Mouse (Mus musculus): Measurements from ENCODE around the gene Mettl7b. TPM values are rescaled to one million over a fixed set of nuclear protein-coding genes. Genes with fewer than 3 reads are reported as not detected.

The Mettl7b gene
- polyA plus RNA-seq, 1 experiment from 2014 or later, result 68.0 TPM

GRCm38 (mm10) chr10:128958340-128958739 is 2.4 kb downstream of the Mettl7b start:
- Histone ChIP-seq H3K36me3 (ENCODE audit: control insufficient read depth, insufficient read depth, low read length) (no peaks in the 10 kb centered on the region), H3K9me3 (ENCODE audit: control insufficient read depth, low read length) (no peaks in the 10 kb centered on the region), H3K4me2 (replicated peaks; ENCODE audit: low read depth) (no peak overlapping the region), H3K4me1 (replicated peaks; ENCODE audit: control insufficient read depth, insufficient read depth) (no peaks in the 10 kb centered on the region), H3K27ac (replicated peaks) (no peak overlapping the region), H3K27me3 (ENCODE audit: control insufficient read depth, insufficient read depth, low read length) (no peaks in the 10 kb centered on the region), H3K9ac (ENCODE audit: low read length) (no peak overlapping the region), H3K4me3 (ENCODE audit: low read depth, low read length) (no peak overlapping the region)
- ATAC-seq (ENCODE audit: low FRiP score, low TSS enrichment) (no peak), DNase-seq (ENCODE audit: low spot score) (no peak)
- 69% methylated on average over 10 of the region's 10 CpGs for WGBS
- no peak for TF ChIP-seq CTCF (IDR thresholded peaks at IDR 0.05; ENCODE audit: low read depth)
- TF ChIP-seq EP300 (optimal IDR thresholded peaks at IDR 0.05), result no peak

DNA sequence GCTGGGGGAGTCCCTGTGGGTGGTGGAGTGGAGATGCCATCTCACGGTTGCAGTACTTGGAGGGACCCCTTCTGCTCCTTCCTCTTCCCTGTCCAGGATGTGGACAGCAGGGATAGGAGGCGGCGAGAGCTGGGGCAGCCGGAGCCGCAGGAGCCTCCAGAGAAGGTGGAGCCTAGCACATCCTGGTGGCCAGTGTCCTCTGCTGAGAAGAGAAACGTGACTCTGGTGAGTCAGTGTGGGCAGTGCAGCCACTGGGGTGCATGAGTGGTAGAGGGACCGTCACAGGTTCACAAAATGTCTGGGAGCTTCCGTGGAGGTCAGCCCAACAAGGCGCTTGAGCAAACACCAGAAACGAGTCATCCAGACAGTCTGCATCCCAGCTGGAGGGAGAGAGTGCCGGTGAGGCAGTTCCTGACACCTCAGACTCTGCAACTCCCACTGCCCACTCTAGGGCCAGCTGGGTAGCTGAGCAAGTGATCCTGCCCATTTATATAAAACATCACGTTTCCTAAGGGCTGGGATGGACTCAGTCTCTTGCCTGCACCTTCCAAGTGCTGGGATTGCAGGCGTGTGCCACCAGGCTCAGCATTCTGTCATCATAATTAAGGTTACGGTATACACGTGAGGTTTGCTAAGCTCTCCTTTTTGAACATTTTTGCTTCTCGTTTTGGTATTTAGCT is 10.4 kb downstream of the Mettl7b start:
- 54% methylated on average over 14 of the region's 16 CpGs for WGBS
- peak; percentile 35; the same call in 1 of the 2 replicates for ATAC-seq (ENCODE audit: low FRiP score, low TSS enrichment)

GRCm38 (mm10) chr10:128947496-128947895 is 13.3 kb downstream of the Mettl7b start:
- Histone ChIP-seq H3K36me3 (ENCODE audit: control insufficient read depth, insufficient read depth, low read length) (no peaks in the 10 kb centered on the region), H3K9ac (ENCODE audit: low read length) (no peak overlapping the region), H3K27me3 (ENCODE audit: control insufficient read depth, insufficient read depth, low read length) (no peaks in the 10 kb centered on the region; the same call in 1 of the 2 replicates), H3K4me1 (replicated peaks; ENCODE audit: control insufficient read depth, insufficient read depth) (no peaks in the 10 kb centered on the region), H3K27ac (replicated peaks) (no peak overlapping the region), H3K4me2 (replicated peaks; ENCODE audit: low read depth) (no peak overlapping the region), H3K9me3 (ENCODE audit: control insufficient read depth, low read length) (no peaks in the 10 kb centered on the region), H3K4me3 (ENCODE audit: low read depth, low read length) (no peak overlapping the region)
- no peak for DNase-seq (ENCODE audit: low spot score)
- no peak for ATAC-seq (ENCODE audit: low FRiP score, low TSS enrichment)
- TF ChIP-seq CTCF (IDR thresholded peaks at IDR 0.05; ENCODE audit: low read depth), result no peak
- no peak for TF ChIP-seq EP300 (optimal IDR thresholded peaks at IDR 0.05)
- WGBS, result 79% methylated on average over 4 of the region's 4 CpGs

More for the DNA sequence above, 10.4 kb downstream of the Mettl7b start:
- Histone ChIP-seq H3K4me3 (ENCODE audit: low read depth, low read length) (no peak overlapping the region), H3K4me1 (replicated peaks; ENCODE audit: control insufficient read depth, insufficient read depth) (no peaks in the 10 kb centered on the region), H3K9ac (ENCODE audit: low read length) (no peak overlapping the region), H3K4me2 (replicated peaks; ENCODE audit: low read depth) (no peak overlapping the region), H3K27ac (replicated peaks) (no peak overlapping the region), H3K36me3 (ENCODE audit: control insufficient read depth, insufficient read depth, low read length) (no peaks in the 10 kb centered on the region), H3K27me3 (ENCODE audit: control insufficient read depth, insufficient read depth, low read length) (no peaks in the 10 kb centered on the region; the same call in 1 of the 2 replicates), H3K9me3 (ENCODE audit: control insufficient read depth, low read length) (no peaks in the 10 kb centered on the region)
- DNase-seq (ENCODE audit: low spot score), result no peak
- TF ChIP-seq EP300 (optimal IDR thresholded peaks at IDR 0.05) (no peak), CTCF (IDR thresholded peaks at IDR 0.05; ENCODE audit: low read depth) (0 out of 2 replicates have a peak, but pooled peaks have one; percentile 10)

DNA sequence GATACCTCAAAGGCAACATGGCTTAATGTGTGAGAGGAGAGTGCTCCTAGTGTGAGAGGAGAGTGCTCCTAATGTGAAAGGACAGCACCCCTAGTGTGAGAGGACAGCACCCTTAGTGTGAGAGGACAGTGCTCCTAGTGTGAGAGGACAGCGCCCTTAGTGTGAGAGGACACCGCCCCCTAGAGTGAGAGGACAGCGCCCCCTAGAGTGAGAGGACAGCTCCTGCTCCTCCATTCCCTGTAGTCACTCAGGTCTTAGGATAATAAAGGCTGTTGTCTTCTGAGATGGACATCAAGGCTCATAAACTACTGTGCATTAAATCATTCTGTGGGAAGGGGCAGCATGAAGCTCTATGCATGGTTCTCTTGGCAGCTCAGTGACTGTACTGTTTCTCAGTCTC is 15.1 kb downstream of the Mettl7b start:
- no peak overlapping the region for H3K4me3 ChIP-seq (ENCODE audit: low read depth, low read length)
- WGBS, result 21% methylated on average over 3 of the region's 3 CpGs
- DNase-seq (ENCODE audit: low spot score) (no peak), ATAC-seq (ENCODE audit: low FRiP score, low TSS enrichment) (peak; percentile 22; the same call in 1 of the 2 replicates)
- no peaks in the 10 kb centered on the region for H3K9me3 ChIP-seq (ENCODE audit: control insufficient read depth, low read length)
- no peaks in the 10 kb centered on the region; the same call in 1 of the 2 replicates for H3K27me3 ChIP-seq (ENCODE audit: control insufficient read depth, insufficient read depth, low read length)
- TF ChIP-seq CTCF (IDR thresholded peaks at IDR 0.05; ENCODE audit: low read depth) (peak; percentile 78), EP300 (optimal IDR thresholded peaks at IDR 0.05) (no peak)
- H3K27ac ChIP-seq (replicated peaks), result no peak overlapping the region
- H3K36me3 ChIP-seq (ENCODE audit: control insufficient read depth, insufficient read depth, low read length), result no peaks in the 10 kb centered on the region
- no peaks in the 10 kb centered on the region for H3K4me1 ChIP-seq (replicated peaks; ENCODE audit: control insufficient read depth, insufficient read depth)
- H3K4me2 ChIP-seq (replicated peaks; ENCODE audit: low read depth), result no peak overlapping the region
- no peak overlapping the region for H3K9ac ChIP-seq (ENCODE audit: low read length)

GRCm38 (mm10) chr10:128940475-128941061 is 20.2 kb downstream of the Mettl7b start:
- ATAC-seq (ENCODE audit: low FRiP score, low TSS enrichment) (no peak), DNase-seq (ENCODE audit: low spot score) (no peak)
- H3K4me1 ChIP-seq (replicated peaks; ENCODE audit: control insufficient read depth, insufficient read depth), result no peaks in the 10 kb centered on the region
- no peaks in the 10 kb centered on the region for H3K27me3 ChIP-seq (ENCODE audit: control insufficient read depth, insufficient read depth, low read length)
- no peak overlapping the region for H3K27ac ChIP-seq (replicated peaks)
- H3K9ac ChIP-seq (ENCODE audit: low read length), result no peak overlapping the region
- WGBS, result 73% methylated on average over 10 of the region's 10 CpGs
- H3K36me3 ChIP-seq (ENCODE audit: control insufficient read depth, insufficient read depth, low read length), result no peaks in the 10 kb centered on the region
- no peak overlapping the region for H3K4me2 ChIP-seq (replicated peaks; ENCODE audit: low read depth)
- TF ChIP-seq EP300 (optimal IDR thresholded peaks at IDR 0.05) (no peak), CTCF (IDR thresholded peaks at IDR 0.05; ENCODE audit: low read depth) (no peak)
- H3K9me3 ChIP-seq (ENCODE audit: control insufficient read depth, low read length), result no peaks in the 10 kb centered on the region
- no peak overlapping the region for H3K4me3 ChIP-seq (ENCODE audit: low read depth, low read length)

DNA sequence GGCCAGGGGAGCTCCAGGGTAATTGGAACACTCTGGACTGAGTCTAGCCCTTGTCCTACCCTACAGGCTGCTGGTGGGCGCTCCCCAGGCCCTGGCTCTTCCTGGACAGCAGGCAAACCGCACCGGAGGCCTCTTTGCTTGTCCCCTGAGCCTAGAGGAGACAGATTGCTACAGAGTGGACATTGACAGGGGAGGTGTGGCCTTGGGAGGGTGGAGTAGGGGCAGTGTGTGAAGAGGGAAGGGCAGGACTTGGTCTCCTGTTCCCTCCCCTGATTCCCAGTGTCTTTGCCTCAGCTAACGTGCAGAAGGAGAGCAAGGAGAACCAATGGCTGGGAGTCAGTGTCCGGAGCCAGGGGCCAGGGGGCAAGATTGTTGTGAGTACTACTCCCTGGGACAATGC is 21.8 kb downstream of the Mettl7b start:
- Histone ChIP-seq H3K4me3 (ENCODE audit: low read depth, low read length) (no peak overlapping the region), H3K36me3 (ENCODE audit: control insufficient read depth, insufficient read depth, low read length) (no peaks in the 10 kb centered on the region), H3K27me3 (ENCODE audit: control insufficient read depth, insufficient read depth, low read length) (no peaks in the 10 kb centered on the region), H3K9me3 (ENCODE audit: control insufficient read depth, low read length) (no peaks in the 10 kb centered on the region), H3K4me1 (replicated peaks; ENCODE audit: control insufficient read depth, insufficient read depth) (no peaks in the 10 kb centered on the region), H3K27ac (replicated peaks) (no peak overlapping the region), H3K4me2 (replicated peaks; ENCODE audit: low read depth) (no peak overlapping the region), H3K9ac (ENCODE audit: low read length) (no peak overlapping the region)
- DNase-seq (ENCODE audit: low spot score) (peak; percentile 49), ATAC-seq (ENCODE audit: low FRiP score, low TSS enrichment) (peak; percentile 71)
- TF ChIP-seq CTCF (IDR thresholded peaks at IDR 0.05; ENCODE audit: low read depth) (no peak), EP300 (optimal IDR thresholded peaks at IDR 0.05) (no peak)
- 41% methylated on average over 5 of the region's 5 CpGs for WGBS
